Mouse (Mus musculus): ENCODE measurements at regions not wholly inside any gene's neighbourhood (a gene's known extent, or its start where the extent isn't known, plus 50 kb on each side); places are given as distances from the start of the nearest gene placed in this dataset.

- DNase-seq: no peak
Observed at GRCm38 (mm10) chr5:51830015-51830414, 262.5 kb upstream of the Ppargc1a start.

- DNase-seq: no peak
Observed at GRCm38 (mm10) chr5:51829606-51830005, 262.1 kb upstream of the Ppargc1a start.

GRCm38 (mm10) chr5:51829020-51829419 lies 261.5 kb upstream of the Ppargc1a start:
- no peak for DNase-seq

GRCm38 (mm10) chr5:51826269-51826668 lies 258.7 kb upstream of the Ppargc1a start:
- no peak for DNase-seq

GRCm38 (mm10) chr5:51825584-51826088 lies 258.1 kb upstream of the Ppargc1a start:
- DNase-seq: no peak

- DNase-seq: no peak
Observed at GRCm38 (mm10) chr5:51824731-51825130, 257.2 kb upstream of the Ppargc1a start.

- no peak for DNase-seq
Observed at GRCm38 (mm10) chr5:51823657-51824056, 256.1 kb upstream of the Ppargc1a start.

GRCm38 (mm10) chr5:51816258-51816657 lies 248.7 kb upstream of the Ppargc1a start:
- DNase-seq: no peak

- no peak for DNase-seq
Observed at GRCm38 (mm10) chr5:51811728-51812127, 244.2 kb upstream of the Ppargc1a start.

- peak; percentile 58 for DNase-seq
Observed at GRCm38 (mm10) chr5:51801486-51801885, 234.0 kb upstream of the Ppargc1a start.

GRCm38 (mm10) chr5:51799371-51800035 lies 232.0 kb upstream of the Ppargc1a start:
- DNase-seq: no peak

- no peak for DNase-seq
Observed at GRCm38 (mm10) chr5:51794097-51794496, 226.6 kb upstream of the Ppargc1a start.

- DNase-seq: no peak
Observed at GRCm38 (mm10) chr5:51792950-51793349, 225.4 kb upstream of the Ppargc1a start.

GRCm38 (mm10) chr5:51788768-51789167 lies 221.2 kb upstream of the Ppargc1a start:
- no peak for DNase-seq

GRCm38 (mm10) chr5:51783523-51783922 lies 216.0 kb upstream of the Ppargc1a start:
- DNase-seq: no peak

GRCm38 (mm10) chr5:51783099-51783498 lies 215.6 kb upstream of the Ppargc1a start:
- DNase-seq: no peak

GRCm38 (mm10) chr5:51775502-51776145 lies 208.1 kb upstream of the Ppargc1a start:
- no peak for DNase-seq

- peak; percentile 39 for DNase-seq
Observed at GRCm38 (mm10) chr5:51771655-51772054, 204.1 kb upstream of the Ppargc1a start.

GRCm38 (mm10) chr5:51766111-51766510 lies 198.6 kb upstream of the Ppargc1a start:
- no peak for DNase-seq

- peak; percentile 31 for DNase-seq
Observed at GRCm38 (mm10) chr5:51764416-51764815, 196.9 kb upstream of the Ppargc1a start.

- no peak for DNase-seq
Observed at GRCm38 (mm10) chr5:51763599-51763998, 196.1 kb upstream of the Ppargc1a start.

GRCm38 (mm10) chr5:51762352-51762751 lies 194.8 kb upstream of the Ppargc1a start:
- no peak for DNase-seq

- no peak for DNase-seq
Observed at GRCm38 (mm10) chr5:51758289-51758688, 190.8 kb upstream of the Ppargc1a start.

- DNase-seq: peak; percentile 13
Observed at GRCm38 (mm10) chr5:51757864-51758263, 190.3 kb upstream of the Ppargc1a start.

All from cerebellum, adult 11-12 months (tissue).